Mouse (Mus musculus) liver, embryonic 14.5 days (tissue): ENCODE data around the gene Crebl2.
A peak's percentile ranks its signal among the peaks of the same experiment; 100 is the strongest.

Source experiments
- CTCF ChIP-seq: IDR thresholded peaks from 2 replicates; pipeline ENCODE4 v1.5.1; 2016; ENCODE audit warnings: antibody characterized with exemption, low read depth, control low read depth
- EP300 ChIP-seq: IDR thresholded peaks from 2 replicates; pipeline ENCODE4 v1.6.1; 2016; ENCODE audit warnings: antibody characterized with exemption, low read depth

DNA sequence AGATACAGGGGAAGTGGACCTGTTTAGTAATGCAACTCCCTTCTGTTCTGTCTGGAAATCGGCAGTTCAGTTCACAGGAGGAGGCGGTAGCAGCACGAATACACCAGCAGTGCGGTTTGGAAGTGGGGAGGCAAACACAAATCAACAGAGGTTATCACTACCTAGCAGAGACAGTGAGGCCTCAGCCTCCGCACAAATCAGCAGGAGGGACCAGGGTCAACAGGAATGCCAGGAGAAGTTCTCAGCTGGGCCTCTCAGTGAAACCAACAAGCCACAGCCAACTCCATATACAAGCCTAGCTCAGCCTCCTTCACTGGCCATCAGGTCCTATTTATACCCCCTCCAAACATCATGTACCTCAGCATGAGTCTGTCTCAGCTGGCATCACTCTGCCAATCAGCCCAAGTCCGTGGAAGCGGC, 48.5 kb upstream of the Crebl2 start:
- TF ChIP-seq CTCF (no peak), EP300 (peak; percentile 73)
